Mouse (Mus musculus) thymus, postnatal 36 days (tissue): Measurements from ENCODE around the gene Nxph3.

Experiments
- DNase-seq, 2 experiments: peaks; one replicate each; pipeline ENCODE4 v3.0.0; 2022; ENCODE audit warnings: mixed read lengths in 2 of 2

Gene Nxph3

DNA sequence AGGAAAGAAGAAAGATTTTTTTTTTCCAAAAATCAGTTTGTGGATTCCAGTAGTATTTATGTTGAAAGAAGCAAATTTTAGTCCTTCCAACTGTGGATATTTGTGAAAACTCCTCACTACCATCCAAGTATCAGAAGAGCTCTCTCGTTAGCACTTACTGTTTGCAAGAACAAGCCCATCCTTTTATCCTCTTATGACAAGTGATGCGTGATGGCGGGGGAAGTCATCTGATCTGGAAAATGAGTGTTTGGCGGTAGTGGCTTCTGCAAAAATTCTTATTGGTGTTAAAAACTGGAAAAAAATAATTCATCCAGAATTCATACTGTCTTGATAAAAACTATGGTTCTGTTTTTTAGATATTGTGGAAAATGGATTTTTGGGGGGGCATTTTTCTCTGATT, 22.1 kb downstream of the Nxph3 start:
- DNase-seq = no peak

DNA sequence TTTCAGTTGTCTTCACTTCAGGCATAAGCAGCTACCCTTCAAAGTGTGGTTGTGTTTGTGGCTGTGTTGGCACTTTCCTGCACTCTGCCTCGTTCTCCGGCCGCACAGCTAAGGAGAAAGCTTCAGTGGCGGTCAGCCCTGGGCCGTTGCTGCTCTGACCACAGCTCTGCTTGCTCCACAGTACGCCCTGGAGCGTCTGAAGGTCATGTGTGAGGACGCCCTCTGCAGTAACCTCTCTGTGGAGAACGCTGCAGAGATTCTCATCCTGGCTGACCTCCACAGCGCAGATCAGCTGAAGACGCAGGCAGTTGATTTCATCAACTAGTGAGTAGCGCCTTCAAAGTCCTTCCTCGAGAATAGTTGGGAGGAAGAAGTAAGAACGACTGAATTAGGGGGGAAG, 24.3 kb downstream of the Nxph3 start:
- no peak for DNase-seq

DNA sequence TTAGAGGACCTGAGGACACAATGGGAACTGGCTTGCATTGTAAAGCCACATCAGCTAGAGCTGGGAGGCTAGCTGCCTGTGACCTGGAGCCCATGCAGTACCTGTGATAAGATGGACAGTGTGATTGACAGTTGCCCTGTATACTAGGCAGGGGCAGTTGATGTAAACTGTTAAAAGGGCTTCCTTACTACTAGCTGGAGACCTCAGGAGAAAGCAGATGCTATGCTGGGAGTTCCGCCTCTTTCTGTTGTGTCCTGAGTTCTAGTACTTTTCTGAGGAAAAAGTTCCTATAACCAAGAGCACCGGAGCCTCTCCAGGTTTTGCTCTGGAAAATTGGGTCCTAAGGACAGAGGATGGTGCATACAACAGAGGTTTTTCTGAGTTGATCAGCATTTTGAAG, 27.1 kb downstream of the Nxph3 start:
- no peak for DNase-seq

DNA sequence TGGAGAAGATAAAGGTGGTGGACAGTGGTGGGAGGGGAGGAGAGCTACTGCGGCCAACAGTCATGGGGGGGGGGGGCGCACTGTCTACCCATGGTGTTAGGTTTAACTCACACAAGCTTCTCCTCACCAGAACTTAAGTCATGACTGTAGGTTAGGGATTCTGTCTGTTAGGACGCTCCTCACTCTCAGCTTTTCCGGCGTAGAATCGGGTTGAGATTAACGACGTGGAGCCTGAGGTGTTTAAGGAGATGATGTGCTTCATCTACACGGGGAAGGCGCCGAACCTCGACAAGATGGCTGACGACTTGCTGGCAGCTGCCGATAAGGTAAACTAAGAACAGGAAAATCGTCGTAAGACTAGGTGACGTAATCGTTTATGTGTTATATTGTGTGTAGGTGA, 28.7 kb downstream of the Nxph3 start:
- no peak for DNase-seq

DNA sequence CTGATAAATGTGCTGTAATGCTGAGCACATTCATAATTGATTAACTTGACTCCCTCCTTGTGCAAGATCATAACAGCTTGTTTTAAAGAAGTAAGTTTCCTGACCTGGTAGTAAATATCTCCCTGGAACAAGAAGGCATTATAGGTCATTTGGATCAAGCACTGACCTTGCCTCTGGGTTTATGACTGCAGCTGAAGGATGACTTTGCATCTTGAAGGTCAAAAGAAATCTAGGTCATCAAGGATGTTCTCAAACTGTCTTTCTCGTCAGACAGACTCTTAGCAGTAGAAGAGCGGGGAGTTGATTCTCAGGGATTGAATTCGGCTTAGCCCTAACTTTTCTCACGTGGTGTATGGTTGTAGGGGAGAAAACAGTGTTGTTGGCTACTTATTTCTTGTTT, 33.7 kb downstream of the Nxph3 start:
- DNase-seq = no peak

DNA sequence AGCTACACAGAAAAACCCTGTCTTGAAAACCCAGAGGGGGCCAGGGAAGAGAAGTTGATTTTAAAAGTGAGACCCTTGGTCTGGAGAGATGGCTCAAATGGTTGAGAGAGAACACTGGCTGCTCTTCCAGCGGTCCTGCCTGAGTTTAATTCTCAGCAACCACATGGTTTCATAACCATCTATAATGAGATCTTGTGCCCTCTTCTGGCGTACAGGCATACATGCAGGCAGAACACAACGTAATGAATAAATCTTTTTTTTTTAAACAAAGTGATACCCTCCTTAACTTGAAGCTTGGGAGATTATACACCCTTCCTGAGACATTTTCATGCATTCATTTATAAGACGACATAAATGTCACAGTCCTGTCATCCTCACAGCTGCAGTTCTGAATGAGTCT, 34.9 kb downstream of the Nxph3 start:
- no peak for DNase-seq

DNA sequence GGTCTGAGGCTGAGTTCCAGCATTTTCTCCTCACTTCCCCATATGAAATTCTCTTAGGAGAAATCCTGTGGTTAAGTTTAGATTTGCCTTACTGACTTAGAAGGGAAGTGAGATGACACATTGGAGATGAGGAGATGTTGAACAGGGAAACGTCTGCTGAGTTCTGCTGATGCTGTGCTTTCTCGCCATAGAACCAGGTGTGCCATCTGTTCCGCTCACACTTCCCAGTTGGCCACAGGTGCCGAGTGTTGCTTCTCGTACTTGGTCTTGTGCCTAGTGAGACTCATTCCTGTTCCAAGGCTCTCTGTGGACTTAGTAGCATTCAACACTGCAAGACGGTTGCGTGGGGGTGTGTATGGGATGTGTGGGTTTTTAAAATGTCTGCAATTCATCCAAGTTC, 38.0 kb downstream of the Nxph3 start:
- DNase-seq = no peak

DNA sequence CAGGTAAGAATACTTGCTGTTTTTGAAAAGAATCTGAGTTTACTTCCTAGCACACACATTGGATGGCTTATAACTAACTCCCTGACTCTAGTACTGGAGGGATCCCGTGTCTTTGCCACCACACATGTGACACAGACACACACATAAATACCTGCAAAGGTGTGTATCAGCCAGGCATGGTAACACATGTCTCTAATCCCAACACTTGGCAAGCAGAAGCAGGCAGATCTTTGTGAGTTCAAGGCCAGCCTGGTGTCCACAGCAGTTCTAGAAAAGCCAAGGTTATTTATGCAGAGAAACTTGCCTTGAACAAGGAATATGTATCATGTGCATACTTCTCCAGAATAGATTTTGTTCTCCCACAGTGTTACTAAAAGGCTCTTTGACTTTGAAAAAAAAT, 40.9 kb downstream of the Nxph3 start:
- no peak for DNase-seq

DNA sequence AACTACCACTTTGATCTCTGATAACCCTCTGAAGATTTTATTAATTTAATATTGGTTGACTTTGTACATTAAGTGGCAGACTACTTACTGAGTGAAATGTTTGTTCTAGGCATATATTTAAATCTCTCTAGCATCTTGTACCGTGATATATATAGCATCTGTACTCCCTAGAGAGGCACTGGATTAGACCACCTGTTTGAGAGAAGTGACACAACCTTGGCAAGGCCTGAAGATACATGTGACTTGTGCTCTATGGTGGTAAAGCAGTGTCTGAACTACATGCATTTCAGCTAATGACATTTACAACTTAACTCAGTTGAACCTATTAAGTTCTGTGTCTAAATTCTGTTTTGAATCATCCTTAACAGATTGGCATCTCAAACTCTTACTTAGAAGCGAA, 41.4 kb downstream of the Nxph3 start:
- DNase-seq = no peak

DNA sequence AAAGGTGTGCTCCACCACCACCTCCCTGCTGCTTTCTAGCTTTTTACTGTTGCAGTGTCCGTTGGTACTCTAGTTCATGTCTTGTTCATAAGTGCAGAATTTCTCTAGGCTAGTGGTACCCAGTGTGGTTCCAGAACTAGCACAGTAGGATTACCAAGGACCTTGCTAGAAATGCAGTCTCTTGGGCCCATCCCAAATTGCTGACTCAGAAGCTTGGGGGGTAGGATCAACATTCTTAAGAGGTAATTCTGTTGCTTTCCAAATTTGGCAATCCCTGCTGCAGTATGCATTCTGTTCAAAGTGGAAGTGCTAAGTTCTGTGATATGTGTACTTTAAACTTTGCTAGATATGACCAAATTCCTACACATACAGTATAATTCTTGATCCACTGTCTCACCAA, 46.6 kb downstream of the Nxph3 start:
- DNase-seq = no peak

DNA sequence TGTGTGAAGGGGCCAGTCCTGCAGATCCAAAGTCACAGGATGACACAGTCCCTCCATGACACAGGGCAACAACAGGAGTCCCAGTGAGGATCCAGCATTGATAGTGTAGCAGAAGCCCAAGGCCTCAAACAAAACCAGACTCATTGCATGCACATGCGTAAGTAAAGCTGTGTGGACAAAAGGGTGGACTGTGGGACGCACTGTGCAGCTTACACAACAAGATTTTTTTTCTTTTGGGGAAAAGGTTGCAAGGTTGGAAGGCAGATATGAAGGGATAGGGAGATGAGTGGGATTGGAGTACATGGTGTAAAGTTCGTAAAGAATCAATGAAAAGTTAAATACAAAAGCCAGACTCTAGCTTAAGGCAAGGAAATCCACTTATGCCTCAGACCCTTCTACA, 52.2 kb downstream of the Nxph3 start:
- no peak for DNase-seq

DNA sequence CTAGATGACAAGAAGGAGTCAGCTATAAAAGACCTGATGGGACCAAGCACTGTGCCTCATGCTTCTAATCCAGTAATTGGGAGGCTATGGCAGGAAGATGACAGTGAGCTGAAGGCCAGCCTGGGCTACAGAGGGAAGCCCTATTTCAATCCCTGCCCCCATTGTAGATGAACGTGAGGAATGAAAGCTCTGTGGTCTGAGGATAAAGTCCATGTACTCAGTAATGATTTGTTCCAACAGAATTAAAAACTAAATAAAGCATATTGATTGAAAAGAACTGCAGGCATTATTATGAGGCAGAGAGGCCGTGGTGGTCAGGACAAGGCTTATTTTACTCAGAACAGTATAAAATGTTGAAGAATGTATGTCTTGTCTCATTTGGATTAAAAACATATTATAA, 53.5 kb downstream of the Nxph3 start:
- DNase-seq = no peak
